Mouse (Mus musculus): ENCODE results near the gene Acot7.

DNA sequence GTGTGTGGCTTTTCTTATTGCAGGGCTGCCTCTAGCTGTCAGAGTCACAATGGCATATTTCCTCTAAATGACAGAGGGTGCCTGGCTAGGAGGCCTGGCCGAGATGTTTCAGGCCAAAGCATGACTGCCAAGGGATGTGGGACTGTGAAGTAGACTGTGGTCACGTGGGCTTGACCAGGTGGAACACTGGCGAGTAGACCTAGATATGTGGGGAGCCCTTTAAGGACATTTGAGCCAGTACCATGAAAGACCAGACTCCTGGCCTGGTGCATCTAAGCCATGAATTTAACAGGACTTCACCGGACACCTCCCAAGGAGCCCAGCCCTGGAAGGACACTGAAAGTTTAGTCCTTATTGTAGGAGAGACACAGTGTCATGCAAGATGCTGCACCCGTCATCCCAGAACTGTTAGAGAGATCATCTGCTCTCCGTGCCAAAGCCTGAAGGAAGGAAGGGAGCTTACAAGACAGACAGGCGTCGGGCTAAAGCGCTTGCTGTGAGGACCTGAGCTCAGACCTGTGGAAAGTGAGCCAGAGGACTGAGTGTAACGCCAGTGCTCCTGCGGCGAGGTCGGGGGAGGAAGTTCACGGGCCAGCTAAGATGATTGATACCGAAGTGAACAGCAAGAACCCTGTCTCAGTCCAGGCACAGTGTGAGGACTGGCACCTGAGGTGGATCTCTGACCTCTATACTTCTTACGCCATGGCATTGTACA lies 2.2 kb downstream of the Acot7 start:
- TF ChIP-seq CTCF (IDR thresholded peaks at IDR 0.05; ENCODE audit: control insufficient read depth, insufficient read depth, low read length) (no peak), POLR2A (IDR thresholded peaks at IDR 0.05; ENCODE audit: borderline replicate concordance, control insufficient read depth, low read depth, low read length) (no peak)
